Mouse (Mus musculus) mouse trophoblast stem cell (cell line): ENCODE measurements at regions not wholly inside any gene's neighbourhood (a gene's known extent, or its start where the extent isn't known, plus 50 kb on each side); places are given as distances from the start of the nearest gene placed in this dataset.
"Not testable (repeated sequence)": the region's sequence is repeated elsewhere in the genome, so short reads cannot be mapped to it uniquely, and the experiment has no call there.

Source experiments
- in situ Hi-C, 2 experiments: fragments of 300-500 bp; cut with MseI, MboI; formaldehyde crosslinking; loops; 2 replicates in 1 of 2; 3 replicates in 1 of 2; pipeline ENCODE4 v1.15.1; 2025

GRCm38 (mm10) chr8:37227091-37227490 lies 233.7 kb downstream of the AI429214 start:
- in situ Hi-C loops = no loop called here

GRCm38 (mm10) chr8:37237306-37237705 lies 243.9 kb downstream of the AI429214 start:
- in situ Hi-C loops = no loop called here

- in situ Hi-C loops = no loop called here
Observed at GRCm38 (mm10) chr8:37239354-37239753, 245.9 kb downstream of the AI429214 start.

GRCm38 (mm10) chr8:37251234-37251633 lies 257.8 kb downstream of the AI429214 start:
- in situ Hi-C loops = not testable (repeated sequence)

GRCm38 (mm10) chr8:37291069-37291850 lies 297.9 kb downstream of the AI429214 start:
- in situ Hi-C loops = no loop called here
